Mouse (Mus musculus) hindlimb bud, embryonic 11.5 days (tissue): ENCODE results near the gene Gmfg.

Experiments used
- DNase-seq: peaks from one replicate; pipeline ENCODE4 v3.0.0-alpha.2; 2012; ENCODE audit warnings: low read depth, low spot score; ENCODE audit errors: extremely low spot score

Gene Gmfg

GRCm38 (mm10) chr7:28437964-28438363 is 717 bp downstream of the Gmfg start:
- DNase-seq = no peak

GRCm38 (mm10) chr7:28438771-28439170 is 1.5 kb downstream of the Gmfg start:
- no peak for DNase-seq

GRCm38 (mm10) chr7:28440739-28441138 is 3.5 kb downstream of the Gmfg start:
- no peak for DNase-seq

GRCm38 (mm10) chr7:28441776-28442485 is 4.7 kb downstream of the Gmfg start:
- DNase-seq = no peak

- no peak for DNase-seq
These were observed 5.4 kb downstream of the Gmfg start for GRCm38 (mm10) chr7:28442688-28443087.

- no peak for DNase-seq
These were observed 7.2 kb downstream of the Gmfg start for GRCm38 (mm10) chr7:28444344-28444974.

GRCm38 (mm10) chr7:28446446-28446845 is 9.2 kb downstream of the Gmfg start:
- no peak for DNase-seq

GRCm38 (mm10) chr7:28447101-28447830 is 10.0 kb downstream of the Gmfg start:
- no peak for DNase-seq

- DNase-seq = no peak
These were observed 10.9 kb downstream of the Gmfg start for GRCm38 (mm10) chr7:28447865-28448820.

- DNase-seq = no peak
These were observed 14.5 kb downstream of the Gmfg start, which contains the start of gene Lrfn1 for GRCm38 (mm10) chr7:28451531-28452360. Gene Lrfn1 (plus strand): TSS chr7:28451980.

GRCm38 (mm10) chr7:28452361-28453005 is 15.2 kb downstream of the Gmfg start:
- no peak for DNase-seq

- no peak for DNase-seq
These were observed 23.1 kb downstream of the Gmfg start for GRCm38 (mm10) chr7:28460361-28460760.

- DNase-seq = no peak
These were observed 25.5 kb downstream of the Gmfg start for GRCm38 (mm10) chr7:28462769-28463168.

- no peak for DNase-seq
These were observed 27.4 kb downstream of the Gmfg start for GRCm38 (mm10) chr7:28464416-28465212.

GRCm38 (mm10) chr7:28466721-28467212 is 29.5 kb downstream of the Gmfg start:
- no peak for DNase-seq

- no peak for DNase-seq
These were observed 30.0 kb downstream of the Gmfg start for GRCm38 (mm10) chr7:28467213-28467751.

GRCm38 (mm10) chr7:28476191-28476590 is 38.9 kb downstream of the Gmfg start:
- no peak for DNase-seq

- no peak for DNase-seq
These were observed 40.1 kb downstream of the Gmfg start for GRCm38 (mm10) chr7:28477363-28477762.
